Mouse (Mus musculus) embryonic facial prominence, embryonic 11.5 days (tissue): ENCODE results near the gene Fam83e. TPM values are rescaled to one million over a fixed set of nuclear protein-coding genes. Genes with fewer than 3 reads are reported as not detected.
A peak's percentile ranks its signal among the peaks of the same experiment; 100 is the strongest.

Experiments
- ATAC-seq: fragments of 200-750 bp; cut with Nextera tagmentation; replicated peaks from 2 replicates; pipeline ENCODE4 v1.8.0; 2017; ENCODE audit warnings: low read depth; ENCODE audit not compliant: insufficient number of reproducible peaks, low FRiP score, low TSS enrichment
- DNase-seq: peaks from one replicate; pipeline ENCODE4 v3.0.0-alpha.2; 2015; ENCODE audit warnings: low spot score
- H3K27ac ChIP-seq: fragments of 300-500 bp; sonication (generic); replicated peaks from 2 replicates; pipeline ENCODE4 v1.5.1; 2014; ENCODE audit warnings: mild to moderate bottlenecking, low read depth, low read length, control low read depth
- H3K27me3 ChIP-seq: fragments of 300-500 bp; sonication (generic); 2 replicates; pipeline ENCODE4 v1.6.1; 2014; ENCODE audit warnings: mild to moderate bottlenecking, low read length, moderate library complexity, mixed read lengths; ENCODE audit not compliant: control insufficient read depth, insufficient read depth
- H3K36me3 ChIP-seq: fragments of 300-500 bp; sonication (generic); replicated peaks from 2 replicates; pipeline ENCODE4 v1.6.1; 2014; ENCODE audit warnings: low read depth, mild to moderate bottlenecking, low read length, moderate library complexity, mixed read lengths; ENCODE audit not compliant: control insufficient read depth, insufficient read depth
- H3K4me1 ChIP-seq: fragments of 300-500 bp; sonication (generic); 2 replicates; pipeline ENCODE4 v1.6.1; 2014; ENCODE audit warnings: low read length, mixed read lengths; ENCODE audit not compliant: control insufficient read depth, insufficient read depth
- H3K4me2 ChIP-seq: fragments of 300-500 bp; sonication (generic); 2 replicates; pipeline ENCODE4 v1.6.1; 2014; ENCODE audit warnings: low read depth, mild to moderate bottlenecking, control low read depth, low read length, moderate library complexity
- H3K4me3 ChIP-seq: fragments of 300-500 bp; sonication (generic); 2 replicates; pipeline ENCODE4 v1.5.1; 2014; ENCODE audit warnings: low read depth, low read length, control low read depth
- H3K9ac ChIP-seq: fragments of 300-500 bp; sonication (generic); replicated peaks from 2 replicates; pipeline ENCODE4 v1.6.1; 2014; ENCODE audit warnings: mild to moderate bottlenecking, control low read depth, low read length
- H3K9me3 ChIP-seq: fragments of 300-500 bp; sonication (generic); replicated peaks from 2 replicates; pipeline ENCODE4 v1.6.1; 2016; ENCODE audit warnings: mild to moderate bottlenecking, low read length, inconsistent platforms, mixed read lengths; ENCODE audit not compliant: control insufficient read depth
- WGBS: fragments of 180-500 bp; shearing (Covaris S2); extraction: QIAGEN DNeasy Blood & Tissue Kit; methylation state at CpG from one replicate; pipeline ENCODE4 v1.1.7; 2014; 5-methylcytosine and 5-hydroxymethylcytosine counted together
- polyA plus RNA-seq: library from polyadenylated mRNA; unstranded; fragments of >200 nt; fragmentation: Nextera tagmentation; extraction: Ambion mirVana; gene quantifications from 2 replicates; pipeline ENCODE4 v1.2.1, GENCODE M21; 2014

The Fam83e gene
- 0.21 and 0.35 TPM in 2 replicates for polyA plus RNA-seq

GRCm38 (mm10) chr7:45720413-45721233, at the start of gene Fam83e:
Gene Fam83e, plus strand, starts transcription at chr7:45721212.
- ATAC-seq (no peak), DNase-seq (no peak)
- no peaks in the 10 kb centered on the region for H3K9me3 ChIP-seq
- H3K4me3 ChIP-seq = no peak within 1 kb of the TSS
- no peak within 1 kb of the TSS for H3K9ac ChIP-seq
- no peak within 1 kb of the TSS for H3K4me2 ChIP-seq
- H3K27me3 ChIP-seq = no peaks in the 10 kb centered on the region
- 86% methylated on average over 14 of the region's 14 CpGs for WGBS
- 0 out of 2 replicates have a peak within 1 kb of the TSS, but pooled peaks have one; percentile 13 for H3K27ac ChIP-seq
- H3K4me1 ChIP-seq = peaks cover 6% of the 10 kb centered on the region
- peaks cover 24% of the 10 kb centered on the region for H3K36me3 ChIP-seq

- WGBS = 83% methylated on average over 7 of the region's 7 CpGs
These were observed 43.3 kb upstream of the Fam83e start for GRCm38 (mm10) chr7:45677627-45678295.

GRCm38 (mm10) chr7:45678513-45678912, 42.5 kb upstream of the Fam83e start:
- Histone ChIP-seq H3K36me3 (no peaks in the 10 kb centered on the region), H3K9me3 (no peaks in the 10 kb centered on the region), H3K27me3 (no peaks in the 10 kb centered on the region; the same call in 1 of the 2 replicates), H3K27ac (no peak overlapping the region), H3K4me1 (no peaks in the 10 kb centered on the region), H3K9ac (no peak overlapping the region), H3K4me3 (no peak overlapping the region), H3K4me2 (no peak overlapping the region)
- no peak for ATAC-seq
- WGBS = 92% methylated on average over 14 of the region's 14 CpGs
- no peak for DNase-seq

More at GRCm38 (mm10) chr7:45677627-45678295, 43.3 kb upstream of the Fam83e start:
- no peaks in the 10 kb centered on the region for H3K4me1 ChIP-seq
- H3K9ac ChIP-seq = no peak overlapping the region
- no peak for DNase-seq
- no peaks in the 10 kb centered on the region; the same call in 1 of the 2 replicates for H3K27me3 ChIP-seq
- H3K27ac ChIP-seq = no peak overlapping the region
- no peaks in the 10 kb centered on the region for H3K9me3 ChIP-seq
- H3K4me2 ChIP-seq = no peak overlapping the region
- H3K4me3 ChIP-seq = no peak overlapping the region
- ATAC-seq = no peak
- H3K36me3 ChIP-seq = no peaks in the 10 kb centered on the region

GRCm38 (mm10) chr7:45679966-45680621, 40.9 kb upstream of the Fam83e start:
- H3K9me3 ChIP-seq = no peaks in the 10 kb centered on the region
- no peak overlapping the region for H3K9ac ChIP-seq
- H3K4me2 ChIP-seq = no peak overlapping the region
- WGBS = 73% methylated on average over 14 of the region's 14 CpGs
- no peak overlapping the region for H3K27ac ChIP-seq
- H3K27me3 ChIP-seq = no peaks in the 10 kb centered on the region
- 0 out of 2 replicates have a peak, but pooled peaks cover 1% of the 10 kb centered on the region for H3K4me1 ChIP-seq
- no peak overlapping the region for H3K4me3 ChIP-seq
- no peaks in the 10 kb centered on the region for H3K36me3 ChIP-seq
- DNase-seq (no peak), ATAC-seq (no peak)

GRCm38 (mm10) chr7:45681046-45681736, 39.8 kb upstream of the Fam83e start:
- ATAC-seq (no peak), DNase-seq (no peak)
- Histone ChIP-seq H3K27me3 (no peaks in the 10 kb centered on the region), H3K4me1 (peaks cover 6% of the 10 kb centered on the region), H3K9ac (no peak overlapping the region), H3K9me3 (no peaks in the 10 kb centered on the region), H3K4me2 (no peak overlapping the region), H3K36me3 (no peaks in the 10 kb centered on the region), H3K27ac (no peak overlapping the region), H3K4me3 (no peak overlapping the region)
- WGBS = 88% methylated on average over 8 of the region's 8 CpGs

GRCm38 (mm10) chr7:45682144-45683126, 38.6 kb upstream of the Fam83e start:
- Histone ChIP-seq H3K4me1 (peaks cover 9% of the 10 kb centered on the region), H3K9ac (peak overlapping the region; percentile 42), H3K4me3 (no peak overlapping the region), H3K4me2 (peak overlapping the region; percentile 29; the same call in 1 of the 2 replicates), H3K9me3 (no peaks in the 10 kb centered on the region), H3K27ac (0 out of 2 replicates have a peak overlapping the region, but pooled peaks have one; percentile 8), H3K27me3 (no peaks in the 10 kb centered on the region), H3K36me3 (no peaks in the 10 kb centered on the region)
- DNase-seq (peak; percentile 96), ATAC-seq (peak; percentile 74)
- 29% methylated on average over 14 of the region's 14 CpGs for WGBS
